Mouse (Mus musculus): ENCODE results near the gene 4930583I09Rik. TPM values are rescaled to one million over a fixed set of nuclear protein-coding genes. Genes with fewer than 3 reads are reported as not detected.

The 4930583I09Rik gene
- polyA plus RNA-seq (2012; rRNA removed) (not detected in 2 replicates), polyA plus RNA-seq (2014; fragmentation: Nextera tagmentation; extraction: Ambion mirVana) (not detected in 2 replicates)

DNA sequence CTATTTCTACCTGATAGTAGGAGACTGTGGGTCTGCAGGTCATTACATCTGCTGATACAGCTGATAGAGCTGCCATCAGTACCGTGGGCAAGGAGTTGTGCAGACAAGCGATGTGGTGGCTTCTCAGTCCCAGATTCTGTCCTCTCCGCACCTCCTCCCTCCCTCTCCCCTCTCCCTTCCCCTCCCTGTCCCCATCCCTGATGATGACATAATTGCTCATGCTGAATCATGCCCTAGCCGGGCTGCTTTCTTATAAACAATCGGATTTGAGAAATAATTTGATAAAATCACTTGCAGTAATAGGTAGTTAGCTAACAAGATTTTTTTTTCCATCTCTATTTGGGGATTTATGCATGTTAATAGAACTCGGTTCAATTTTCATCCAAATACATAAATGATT, at the start of gene 4930583I09Rik:
4930583I09Rik (minus strand) TSS at position 144 of the 400 bp plus-strand sequence.
- no peak within 1 kb of the TSS for H3K9ac ChIP-seq (replicated peaks)
- H3K36me3 ChIP-seq (replicated peaks; ENCODE audit: control insufficient read depth, insufficient read depth, low read depth) = no peaks in the 10 kb centered on the region
- TF ChIP-seq CTCF (IDR thresholded peaks at IDR 0.05; ENCODE audit: low read depth) = no peak
- no peak for TF ChIP-seq EP300 (IDR thresholded peaks at IDR 0.05; ENCODE audit: low read depth)
- H3K4me1 ChIP-seq (replicated peaks; ENCODE audit: control insufficient read depth in 2 of 2, insufficient read depth in 2 of 2, low read length in 1 of 2) = no peaks in the 10 kb centered on the region
- WGBS (ENCODE audit: insufficient replicate concordance) = 46% methylated on average over 6 of the region's 6 CpGs
- no peaks in the 10 kb centered on the region for H3K27me3 ChIP-seq (ENCODE audit: control insufficient read depth, insufficient read depth, low read length)
- DNase-seq (ENCODE audit: low read depth in 3 of 3, low spot score in 3 of 3) = no peak
- no peak within 1 kb of the TSS for H3K4me3 ChIP-seq (ENCODE audit: insufficient read depth in 1 of 2, low read depth in 2 of 2, low read length in 2 of 2)
- ATAC-seq (ENCODE audit: insufficient read depth) = no peak
- no peak within 1 kb of the TSS for H3K27ac ChIP-seq
- H3K4me2 ChIP-seq (ENCODE audit: low read depth) = no peak within 1 kb of the TSS
- H3K9me3 ChIP-seq (ENCODE audit: control insufficient read depth, low read length) = no peaks in the 10 kb centered on the region

DNA sequence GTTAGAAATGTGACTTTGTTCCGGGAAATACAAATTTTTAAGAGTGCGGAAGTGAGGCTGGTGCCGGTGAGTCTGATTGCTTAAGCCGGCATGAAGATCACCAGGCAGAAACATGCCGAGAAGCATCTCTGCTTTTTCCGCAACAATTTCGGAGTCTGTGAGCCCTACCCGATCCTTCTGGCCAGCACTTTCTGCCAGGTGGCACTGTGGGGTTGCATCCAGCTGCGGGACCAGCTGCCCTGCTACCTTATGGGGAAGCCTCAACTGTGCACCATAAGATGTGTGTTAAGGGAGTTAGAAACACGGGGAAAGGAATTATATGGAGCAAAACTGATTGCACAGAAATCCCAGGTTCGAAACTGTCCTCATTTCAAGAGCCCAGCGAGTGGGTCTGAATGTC, 40.2 kb upstream of the 4930583I09Rik start:
- no peaks in the 10 kb centered on the region for H3K4me1 ChIP-seq (replicated peaks; ENCODE audit: control insufficient read depth in 2 of 2, insufficient read depth in 2 of 2, low read length in 1 of 2)
- no peak overlapping the region for H3K4me3 ChIP-seq (ENCODE audit: insufficient read depth in 1 of 2, low read depth in 2 of 2, low read length in 2 of 2)
- ATAC-seq (ENCODE audit: insufficient read depth) = no peak
- no peak overlapping the region for H3K4me2 ChIP-seq (ENCODE audit: low read depth)
- H3K9ac ChIP-seq (replicated peaks) = no peak overlapping the region
- no peak for DNase-seq (ENCODE audit: low read depth in 3 of 3, low spot score in 3 of 3)
- WGBS (ENCODE audit: insufficient replicate concordance) = 67% methylated on average over 12 of the region's 12 CpGs
- no peak overlapping the region for H3K27ac ChIP-seq
- TF ChIP-seq CTCF (IDR thresholded peaks at IDR 0.05; ENCODE audit: low read depth) (no peak), EP300 (IDR thresholded peaks at IDR 0.05; ENCODE audit: low read depth) (no peak)
- H3K36me3 ChIP-seq (replicated peaks; ENCODE audit: control insufficient read depth, insufficient read depth, low read depth) = no peaks in the 10 kb centered on the region
- no peaks in the 10 kb centered on the region for H3K27me3 ChIP-seq (ENCODE audit: control insufficient read depth, insufficient read depth, low read length)
- H3K9me3 ChIP-seq (ENCODE audit: control insufficient read depth, low read length) = no peaks in the 10 kb centered on the region

DNA sequence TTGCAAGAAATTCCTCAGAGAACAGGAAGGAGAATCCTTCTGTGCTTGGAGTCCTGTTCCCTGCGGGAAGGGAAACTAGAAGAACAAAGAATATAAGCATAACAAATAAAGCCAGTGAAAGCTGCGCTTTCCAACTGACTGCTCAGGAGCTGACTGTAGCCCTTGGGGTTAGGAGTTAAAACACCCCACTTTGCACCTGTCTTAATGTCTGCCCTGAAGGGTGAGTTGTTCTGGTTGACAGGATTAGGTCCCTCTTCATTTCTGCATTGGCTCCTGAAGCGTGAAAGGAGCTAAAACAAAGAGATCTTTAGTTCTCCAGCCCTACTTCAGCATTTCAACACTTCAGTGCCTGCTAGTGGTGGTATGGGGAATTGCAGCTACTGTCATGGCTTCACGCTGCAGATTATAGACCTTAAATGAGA, 37.8 kb upstream of the 4930583I09Rik start:
- Histone ChIP-seq H3K4me1 (replicated peaks; ENCODE audit: control insufficient read depth in 2 of 2, insufficient read depth in 2 of 2, low read length in 1 of 2) (no peaks in the 10 kb centered on the region), H3K4me3 (ENCODE audit: insufficient read depth in 1 of 2, low read depth in 2 of 2, low read length in 2 of 2) (no peak overlapping the region), H3K4me2 (ENCODE audit: low read depth) (no peak overlapping the region), H3K27ac (no peak overlapping the region), H3K9ac (replicated peaks) (no peak overlapping the region), H3K27me3 (ENCODE audit: control insufficient read depth, insufficient read depth, low read length) (no peaks in the 10 kb centered on the region), H3K9me3 (ENCODE audit: control insufficient read depth, low read length) (no peaks in the 10 kb centered on the region), H3K36me3 (replicated peaks; ENCODE audit: control insufficient read depth, insufficient read depth, low read depth) (no peaks in the 10 kb centered on the region)
- DNase-seq (ENCODE audit: low read depth in 3 of 3, low spot score in 3 of 3) (no peak), ATAC-seq (ENCODE audit: insufficient read depth) (no peak)
- peak; percentile 77 for TF ChIP-seq CTCF (IDR thresholded peaks at IDR 0.05; ENCODE audit: low read depth)
- no peak for TF ChIP-seq EP300 (IDR thresholded peaks at IDR 0.05; ENCODE audit: low read depth)
- WGBS (ENCODE audit: insufficient replicate concordance) = 41% methylated on average over 4 of the region's 4 CpGs

DNA sequence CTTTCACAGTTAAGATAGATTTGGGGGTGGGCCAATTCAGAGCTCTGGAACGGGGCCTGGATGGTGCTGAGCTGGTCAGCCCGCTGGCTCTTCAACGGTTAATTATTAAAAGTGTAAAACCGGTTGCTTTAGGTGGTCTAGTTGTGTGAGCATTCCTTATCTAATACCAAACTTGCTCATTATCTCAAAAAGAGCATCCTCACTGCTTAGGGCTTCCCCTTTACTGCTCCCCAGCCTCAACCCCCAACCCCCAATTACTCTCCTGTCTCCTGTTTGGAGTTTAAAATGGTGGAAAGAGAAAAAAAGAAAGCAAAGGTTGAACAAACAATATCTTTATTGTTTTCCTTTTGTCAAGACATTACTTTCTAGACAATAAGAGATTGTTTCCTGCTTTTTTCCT, 27.9 kb upstream of the 4930583I09Rik start:
- DNase-seq (ENCODE audit: low read depth in 3 of 3, low spot score in 3 of 3) (no peak), ATAC-seq (ENCODE audit: insufficient read depth) (no peak)
- 24% methylated on average over 4 of the region's 4 CpGs for WGBS (ENCODE audit: insufficient replicate concordance)
- no peaks in the 10 kb centered on the region for H3K27me3 ChIP-seq (ENCODE audit: control insufficient read depth, insufficient read depth, low read length)
- no peak overlapping the region for H3K4me3 ChIP-seq (ENCODE audit: insufficient read depth in 1 of 2, low read depth in 2 of 2, low read length in 2 of 2)
- no peaks in the 10 kb centered on the region for H3K9me3 ChIP-seq (ENCODE audit: control insufficient read depth, low read length)
- H3K9ac ChIP-seq (replicated peaks) = no peak overlapping the region
- no peaks in the 10 kb centered on the region for H3K36me3 ChIP-seq (replicated peaks; ENCODE audit: control insufficient read depth, insufficient read depth, low read depth)
- no peaks in the 10 kb centered on the region; a peak in 1 of 4 replicates for H3K4me1 ChIP-seq (replicated peaks; ENCODE audit: control insufficient read depth in 2 of 2, insufficient read depth in 2 of 2, low read length in 1 of 2)
- H3K27ac ChIP-seq = no peak overlapping the region
- no peak overlapping the region for H3K4me2 ChIP-seq (ENCODE audit: low read depth)
- no peak for TF ChIP-seq CTCF (IDR thresholded peaks at IDR 0.05; ENCODE audit: low read depth)
- TF ChIP-seq EP300 (IDR thresholded peaks at IDR 0.05; ENCODE audit: low read depth) = no peak

DNA sequence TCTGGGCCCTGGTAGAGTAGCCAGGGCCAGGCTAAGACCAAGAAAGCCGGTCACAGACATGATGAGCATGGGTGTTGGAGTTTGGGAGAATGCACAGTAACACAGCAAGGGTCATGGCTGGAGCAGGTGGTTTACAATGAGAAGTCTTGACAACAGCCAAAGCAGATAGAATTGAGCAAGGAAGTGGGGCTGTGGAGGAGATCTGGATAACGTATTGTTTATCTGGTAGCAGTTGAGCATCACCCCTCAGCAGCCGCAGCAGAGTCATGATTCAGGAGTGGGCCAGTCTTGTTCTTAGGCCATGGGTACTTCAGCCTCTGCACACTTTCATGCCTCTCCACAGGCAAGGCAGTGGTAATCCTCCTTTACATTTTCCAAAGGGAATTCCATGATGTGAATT, 25.1 kb upstream of the 4930583I09Rik start:
- H3K9me3 ChIP-seq (ENCODE audit: control insufficient read depth, low read length) = no peaks in the 10 kb centered on the region
- no peak for TF ChIP-seq EP300 (IDR thresholded peaks at IDR 0.05; ENCODE audit: low read depth)
- H3K4me2 ChIP-seq (ENCODE audit: low read depth) = no peak overlapping the region
- H3K27ac ChIP-seq = no peak overlapping the region
- DNase-seq (ENCODE audit: low read depth in 3 of 3, low spot score in 3 of 3) (no peak), ATAC-seq (ENCODE audit: insufficient read depth) (no peak)
- H3K27me3 ChIP-seq (ENCODE audit: control insufficient read depth, insufficient read depth, low read length) = no peaks in the 10 kb centered on the region
- H3K36me3 ChIP-seq (replicated peaks; ENCODE audit: control insufficient read depth, insufficient read depth, low read depth) = no peaks in the 10 kb centered on the region
- no peaks in the 10 kb centered on the region; a peak in 1 of 4 replicates for H3K4me1 ChIP-seq (replicated peaks; ENCODE audit: control insufficient read depth in 2 of 2, insufficient read depth in 2 of 2, low read length in 1 of 2)
- no peak overlapping the region for H3K9ac ChIP-seq (replicated peaks)
- H3K4me3 ChIP-seq (ENCODE audit: insufficient read depth in 1 of 2, low read depth in 2 of 2, low read length in 2 of 2) = no peak overlapping the region
- WGBS (ENCODE audit: insufficient replicate concordance) = 27% methylated on average over 3 of the region's 3 CpGs
